Mouse (Mus musculus) embryonic facial prominence, embryonic 10.5 days (tissue): Measurements from ENCODE around the gene Rap1b. TPM values are rescaled to one million over a fixed set of nuclear protein-coding genes. Genes with fewer than 3 reads are reported as not detected.

Experiments used
- DNase-seq: peaks from one replicate; pipeline ENCODE4 v3.0.0-alpha.2; 2017; ENCODE audit warnings: low spot score
- H3K27ac ChIP-seq: fragments of 300-500 bp; sonication (generic); replicated peaks from 2 replicates; pipeline ENCODE4 v1.5.1; 2016; ENCODE audit warnings: mild to moderate bottlenecking
- H3K27me3 ChIP-seq: fragments of 300-500 bp; sonication (generic); replicated peaks from 2 replicates; pipeline ENCODE4 v1.6.1; 2016; ENCODE audit warnings: low read depth, mild to moderate bottlenecking; ENCODE audit not compliant: poor library complexity, severe bottlenecking
- H3K36me3 ChIP-seq: fragments of 300-500 bp; sonication (generic); replicated peaks from 2 replicates; pipeline ENCODE4 v1.6.1; 2016; ENCODE audit warnings: mild to moderate bottlenecking, moderate library complexity
- H3K4me1 ChIP-seq: fragments of 300-500 bp; sonication (generic); 2 replicates; pipeline ENCODE4 v1.6.1; 2016
- H3K4me3 ChIP-seq: fragments of 300-500 bp; sonication (generic); 2 replicates; pipeline ENCODE4 v1.5.1; 2016; ENCODE audit warnings: mild to moderate bottlenecking, moderate library complexity
- H3K9me3 ChIP-seq: fragments of 300-500 bp; sonication (generic); 2 replicates; pipeline ENCODE4 v1.6.1; 2016; ENCODE audit warnings: mild to moderate bottlenecking
- WGBS: fragments of 180-500 bp; shearing (Covaris S2); methylation state at CpG from one replicate; pipeline ENCODE4 v1.1.7; 2016; 5-methylcytosine and 5-hydroxymethylcytosine counted together
- polyA plus RNA-seq: library from polyadenylated mRNA; unstranded; fragments of >200 nt; fragmentation: Nextera tagmentation; extraction: Ambion mirVana; gene quantifications from 2 replicates; pipeline ENCODE4 v1.2.1, GENCODE M21; 2016

Rap1b gene
- polyA plus RNA-seq, 1 experiment from 2014 or later: 135 TPM

DNA sequence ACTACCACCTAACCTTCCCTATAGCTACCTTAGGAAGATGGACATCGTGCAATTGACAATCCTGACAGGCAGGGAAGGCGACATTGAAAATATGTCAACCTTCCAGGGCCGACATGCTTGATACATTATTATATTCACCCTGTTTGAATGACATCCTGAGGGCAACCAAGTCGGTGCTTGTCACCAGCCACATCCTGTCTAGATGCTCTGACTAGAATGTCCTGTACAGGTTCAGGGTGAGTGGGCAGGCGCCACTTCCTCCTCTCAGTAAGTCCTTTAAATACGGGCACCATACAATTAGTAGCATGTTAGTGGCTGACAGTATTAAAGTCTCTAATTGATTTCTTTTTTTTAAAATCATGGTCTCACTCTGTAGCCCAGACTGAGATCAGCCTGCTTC is 37.8 kb downstream of the Rap1b start:
- 0 out of 2 replicates have a peak, but pooled peaks cover 6% of the 10 kb centered on the region for H3K4me1 ChIP-seq
- DNase-seq: no peak
- H3K27me3 ChIP-seq: no peaks in the 10 kb centered on the region
- no peaks in the 10 kb centered on the region for H3K9me3 ChIP-seq
- WGBS: 89% methylated on average over 6 of the region's 6 CpGs
- H3K36me3 ChIP-seq: peaks cover 26% of the 10 kb centered on the region
- H3K27ac ChIP-seq: no peak overlapping the region
- H3K4me3 ChIP-seq: no peak overlapping the region

DNA sequence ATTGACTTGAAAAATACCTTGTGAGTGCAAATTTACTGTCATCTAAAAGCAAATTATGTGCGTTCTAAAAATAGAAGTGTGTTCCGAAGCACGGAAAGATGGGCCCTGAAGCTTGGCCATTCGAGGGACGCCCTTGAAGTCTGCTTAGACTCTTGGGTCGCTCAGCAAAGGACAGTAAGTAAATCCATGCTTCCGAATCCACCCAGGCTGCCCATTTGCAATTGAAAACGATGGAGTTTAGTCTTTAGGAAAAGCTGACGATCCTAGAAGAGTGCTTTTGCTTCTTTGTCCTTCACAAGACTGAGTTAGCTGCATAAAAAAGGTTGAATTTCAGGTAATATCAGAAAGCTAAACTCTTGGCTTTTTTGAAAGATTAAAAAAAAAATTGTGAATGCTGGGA is 39.9 kb downstream of the Rap1b start:
- WGBS: 52% methylated on average over 9 of the region's 9 CpGs
- no peak for DNase-seq

DNA sequence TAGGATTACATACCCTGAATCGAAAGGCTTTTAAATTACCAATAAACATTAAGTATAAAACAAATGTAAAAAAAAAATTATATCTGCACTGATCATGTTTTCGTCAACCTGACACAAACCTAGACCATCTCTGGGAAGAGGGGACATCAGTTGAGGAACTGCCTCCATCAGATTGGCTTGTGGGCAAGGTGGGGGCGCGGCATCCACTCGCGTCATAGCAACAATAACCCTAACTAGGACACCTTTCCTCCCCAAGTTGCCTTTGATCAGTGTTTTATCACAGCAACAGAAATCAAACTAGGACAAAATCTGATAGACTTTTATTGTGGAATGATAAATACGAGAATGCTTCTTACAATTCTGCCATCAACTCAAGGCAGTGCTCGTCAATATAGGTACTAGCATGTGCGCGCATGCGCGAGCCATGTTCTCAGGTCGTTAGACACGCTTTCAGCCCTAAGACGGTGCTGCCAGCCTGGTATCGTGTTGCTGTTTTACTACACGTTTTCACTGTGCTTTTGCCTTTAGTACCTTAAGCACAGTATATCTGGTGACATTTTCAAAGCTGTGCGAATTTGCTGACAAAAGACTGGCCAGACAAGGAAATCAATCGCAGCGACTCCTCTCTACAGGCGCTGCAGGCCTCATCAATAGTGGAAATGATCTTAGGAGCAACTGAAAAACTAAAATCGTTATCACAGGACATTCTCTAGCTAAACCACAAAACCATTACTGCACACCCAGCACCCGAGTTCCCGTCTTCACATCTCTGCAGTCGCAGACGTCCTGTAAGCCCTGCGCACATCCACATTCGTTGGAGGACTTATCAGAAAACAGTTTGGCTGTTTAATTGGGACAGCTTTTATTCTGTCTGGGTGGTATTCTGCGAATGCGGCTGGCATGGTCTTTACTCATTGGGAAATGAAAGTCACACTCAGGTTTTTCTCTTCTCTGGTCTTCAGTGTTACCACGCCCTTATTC is 41.7 kb downstream of the Rap1b start:
- Histone ChIP-seq H3K27me3 (no peaks in the 10 kb centered on the region), H3K27ac (no peak overlapping the region), H3K36me3 (no peaks in the 10 kb centered on the region), H3K4me1 (0 out of 2 replicates have a peak, but pooled peaks cover 3% of the 10 kb centered on the region), H3K9me3 (no peaks in the 10 kb centered on the region), H3K4me3 (no peak overlapping the region)
- 92% methylated on average over 31 of the region's 31 CpGs for WGBS
- DNase-seq: no peak

More for the DNA sequence above, 39.9 kb downstream of the Rap1b start:
- H3K27ac ChIP-seq: no peak overlapping the region
- peaks cover 5% of the 10 kb centered on the region for H3K36me3 ChIP-seq
- no peaks in the 10 kb centered on the region for H3K9me3 ChIP-seq
- no peaks in the 10 kb centered on the region for H3K27me3 ChIP-seq
- 0 out of 2 replicates have a peak, but pooled peaks cover 6% of the 10 kb centered on the region for H3K4me1 ChIP-seq
- H3K4me3 ChIP-seq: no peak overlapping the region

DNA sequence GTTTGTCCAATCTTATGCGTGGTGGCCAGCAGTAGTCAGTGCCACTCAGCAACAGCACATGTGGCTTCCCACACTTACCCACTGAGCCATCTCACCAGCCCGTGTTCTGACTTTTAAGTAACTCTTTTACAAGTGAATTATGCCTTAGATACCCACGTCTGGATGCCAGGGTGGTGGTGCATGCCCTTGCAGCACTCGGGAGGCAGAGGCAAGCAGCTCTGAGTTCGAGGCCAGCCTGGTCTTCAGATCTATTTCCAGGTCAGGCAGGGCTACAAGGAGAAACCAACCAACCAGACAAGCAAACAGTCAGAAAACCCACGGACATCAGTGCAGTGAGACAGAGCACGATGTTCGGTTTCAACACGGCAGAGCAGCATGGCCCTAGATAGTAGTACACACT is 43.9 kb downstream of the Rap1b start:
- H3K9me3 ChIP-seq: no peaks in the 10 kb centered on the region
- H3K4me1 ChIP-seq: no peaks in the 10 kb centered on the region
- no peaks in the 10 kb centered on the region for H3K36me3 ChIP-seq
- H3K27me3 ChIP-seq: no peaks in the 10 kb centered on the region
- WGBS: 93% methylated on average over 9 of the region's 9 CpGs
- no peak for DNase-seq
- H3K27ac ChIP-seq: no peak overlapping the region
- H3K4me3 ChIP-seq: no peak overlapping the region

DNA sequence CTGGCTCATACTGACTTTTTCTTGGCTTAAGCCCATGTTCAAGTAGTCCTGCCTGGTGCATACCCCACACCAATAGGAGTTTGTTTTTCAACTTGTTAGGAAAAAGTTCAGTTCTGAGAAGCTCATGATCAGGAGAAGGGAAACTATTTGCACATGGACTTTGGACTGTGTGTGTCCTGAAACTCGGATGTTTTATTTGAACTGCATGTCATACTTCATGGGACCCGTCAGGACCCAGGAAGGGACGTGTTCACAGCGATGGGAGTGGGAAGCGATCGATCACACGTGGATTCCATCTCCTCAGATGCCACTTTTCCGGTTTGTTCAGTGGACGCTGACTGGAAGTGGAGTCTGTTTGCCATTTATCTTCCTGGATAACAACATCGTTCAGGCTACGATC is 46.0 kb downstream of the Rap1b start:
- WGBS: 93% methylated on average over 11 of the region's 11 CpGs
- no peak overlapping the region for H3K27ac ChIP-seq
- H3K27me3 ChIP-seq: no peaks in the 10 kb centered on the region
- H3K9me3 ChIP-seq: 0 out of 2 replicates have a peak, but pooled peaks cover 3% of the 10 kb centered on the region
- H3K36me3 ChIP-seq: no peaks in the 10 kb centered on the region
- no peak for DNase-seq
- H3K4me1 ChIP-seq: no peaks in the 10 kb centered on the region
- no peak overlapping the region for H3K4me3 ChIP-seq

DNA sequence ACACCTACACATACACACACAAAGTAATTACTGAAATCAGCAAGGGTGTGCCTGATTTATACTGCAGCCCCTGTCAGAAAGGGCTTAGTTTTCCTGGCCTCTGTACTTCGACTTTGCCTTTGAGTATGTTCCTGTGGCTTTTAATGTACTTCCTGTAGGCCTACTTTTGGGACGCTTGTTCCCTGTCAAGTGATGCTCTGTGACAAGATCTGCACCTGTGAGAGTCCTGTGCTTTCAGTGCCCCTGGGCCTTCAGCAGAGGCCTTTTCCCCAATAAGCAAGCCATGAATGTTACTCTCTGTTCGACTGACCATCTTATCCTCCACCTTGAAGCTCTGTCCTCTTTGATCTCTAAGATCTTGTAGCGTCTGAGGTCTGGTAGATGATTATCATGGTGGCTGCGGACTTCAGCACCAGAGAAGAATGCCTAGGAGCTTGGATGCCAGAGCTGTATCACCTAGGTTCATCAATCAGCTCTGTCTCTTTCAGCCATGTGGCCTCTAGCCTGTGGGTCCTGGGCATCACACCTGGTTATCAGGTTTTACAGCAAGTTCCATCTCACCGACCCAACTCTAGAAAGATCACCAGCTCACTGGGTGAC is 47.3 kb downstream of the Rap1b start:
- Histone ChIP-seq H3K27me3 (no peaks in the 10 kb centered on the region), H3K4me3 (no peak overlapping the region), H3K36me3 (no peaks in the 10 kb centered on the region), H3K4me1 (peaks cover 2% of the 10 kb centered on the region; the same call in 1 of the 2 replicates), H3K9me3 (0 out of 2 replicates have a peak, but pooled peaks cover 3% of the 10 kb centered on the region), H3K27ac (no peak overlapping the region)
- WGBS: 88% methylated on average over 6 of the region's 6 CpGs
- no peak for DNase-seq

DNA sequence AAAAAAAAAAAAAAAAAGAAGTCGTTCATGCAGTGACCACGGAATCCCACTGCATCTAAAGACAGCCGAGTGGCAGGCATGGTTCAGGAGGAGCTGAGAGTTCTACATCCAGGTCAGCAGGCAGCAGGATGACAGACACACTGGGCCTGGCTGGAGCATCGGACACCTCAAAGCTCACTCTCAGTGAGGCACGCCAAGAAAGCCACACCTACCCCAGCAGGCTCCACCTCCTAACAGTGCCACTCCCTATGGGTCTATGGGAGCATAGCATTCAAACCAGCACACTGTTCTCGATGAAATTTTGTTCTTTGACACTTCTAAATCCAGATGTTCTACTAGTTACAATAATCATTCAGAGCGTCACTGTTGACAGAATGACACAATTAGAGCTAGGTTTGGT is 48.2 kb downstream of the Rap1b start:
- 0 out of 2 replicates have a peak, but pooled peaks cover 3% of the 10 kb centered on the region for H3K9me3 ChIP-seq
- DNase-seq: no peak
- H3K27ac ChIP-seq: no peak overlapping the region
- H3K4me3 ChIP-seq: no peak overlapping the region
- H3K4me1 ChIP-seq: peaks cover 8% of the 10 kb centered on the region; the same call in 1 of the 2 replicates
- 83% methylated on average over 7 of the region's 7 CpGs for WGBS
- H3K36me3 ChIP-seq: no peaks in the 10 kb centered on the region
- no peaks in the 10 kb centered on the region for H3K27me3 ChIP-seq

DNA sequence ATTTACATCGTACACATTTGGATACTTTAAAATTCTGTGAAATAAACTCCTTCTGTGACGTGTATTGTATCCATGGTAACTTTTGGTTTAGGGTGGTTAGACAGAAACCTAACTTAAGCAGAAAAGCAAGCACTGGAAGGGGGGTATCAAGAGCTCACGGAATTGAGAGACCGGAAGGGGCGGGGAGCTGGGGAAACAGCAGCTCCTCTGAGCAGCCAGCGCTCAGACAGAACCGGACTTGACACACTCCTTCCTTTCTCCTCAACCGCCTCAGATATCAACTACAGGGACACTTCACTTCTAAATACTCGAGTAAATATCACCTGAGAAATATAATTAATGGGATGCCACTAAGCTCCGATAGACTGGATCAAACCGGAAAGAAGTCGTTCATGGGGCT is 48.7 kb downstream of the Rap1b start:
- Histone ChIP-seq H3K9me3 (0 out of 2 replicates have a peak, but pooled peaks cover 3% of the 10 kb centered on the region), H3K4me3 (no peak overlapping the region), H3K27me3 (no peaks in the 10 kb centered on the region), H3K27ac (no peak overlapping the region), H3K36me3 (no peaks in the 10 kb centered on the region), H3K4me1 (peaks cover 8% of the 10 kb centered on the region; the same call in 1 of the 2 replicates)
- no peak for DNase-seq
- 93% methylated on average over 12 of the region's 12 CpGs for WGBS

DNA sequence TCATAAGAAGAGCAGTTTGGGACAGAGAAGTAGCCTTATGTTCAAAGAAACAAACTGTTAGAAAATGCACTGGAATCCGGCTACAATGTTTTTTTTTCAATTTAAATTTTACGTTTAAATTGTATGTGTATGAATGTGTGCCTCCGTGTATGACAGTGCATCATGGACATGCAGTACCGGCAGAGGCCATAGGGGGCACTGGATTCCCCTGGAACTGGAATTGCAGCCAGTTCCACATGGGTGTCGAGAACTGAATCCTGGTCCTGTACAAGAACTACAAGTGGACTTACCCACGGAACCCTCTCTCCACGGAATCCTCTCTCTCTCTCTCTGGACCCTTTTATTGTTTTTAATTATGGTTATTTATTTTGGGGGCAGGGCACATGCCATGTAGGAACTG is 49.7 kb downstream of the Rap1b start:
- H3K9me3 ChIP-seq: 0 out of 2 replicates have a peak, but pooled peaks cover 3% of the 10 kb centered on the region
- no peak overlapping the region for H3K27ac ChIP-seq
- no peaks in the 10 kb centered on the region for H3K27me3 ChIP-seq
- peak; percentile 34 for DNase-seq
- H3K36me3 ChIP-seq: no peaks in the 10 kb centered on the region
- no peak overlapping the region for H3K4me3 ChIP-seq
- H3K4me1 ChIP-seq: peaks cover 15% of the 10 kb centered on the region
- 92% methylated on average over 7 of the region's 7 CpGs for WGBS

DNA sequence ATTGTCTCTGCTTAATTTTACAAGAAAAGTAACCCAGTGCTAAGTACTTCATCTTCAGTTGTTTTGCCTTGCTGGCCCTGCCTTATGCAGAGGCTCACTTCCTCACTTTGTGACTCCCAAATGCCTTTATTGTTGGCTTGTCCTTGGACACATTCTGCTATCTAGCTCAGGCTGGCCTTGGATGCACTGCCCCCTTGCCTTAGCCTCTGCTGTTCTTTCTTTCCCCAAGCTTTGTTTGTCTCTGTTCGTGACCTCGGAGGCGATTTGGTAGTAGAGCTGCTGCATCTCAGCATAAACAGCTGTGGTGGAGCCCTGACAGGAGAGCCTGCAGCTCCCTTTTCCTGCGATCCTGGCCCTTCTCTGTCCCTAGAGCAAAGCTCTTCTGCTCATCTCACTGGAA is 50.6 kb downstream of the Rap1b start:
- Histone ChIP-seq H3K4me3 (no peak overlapping the region), H3K9me3 (0 out of 2 replicates have a peak, but pooled peaks cover 3% of the 10 kb centered on the region), H3K4me1 (peaks cover 19% of the 10 kb centered on the region), H3K27ac (no peak overlapping the region), H3K36me3 (peaks cover 4% of the 10 kb centered on the region), H3K27me3 (no peaks in the 10 kb centered on the region)
- 80% methylated on average over 4 of the region's 4 CpGs for WGBS
- no peak for DNase-seq

DNA sequence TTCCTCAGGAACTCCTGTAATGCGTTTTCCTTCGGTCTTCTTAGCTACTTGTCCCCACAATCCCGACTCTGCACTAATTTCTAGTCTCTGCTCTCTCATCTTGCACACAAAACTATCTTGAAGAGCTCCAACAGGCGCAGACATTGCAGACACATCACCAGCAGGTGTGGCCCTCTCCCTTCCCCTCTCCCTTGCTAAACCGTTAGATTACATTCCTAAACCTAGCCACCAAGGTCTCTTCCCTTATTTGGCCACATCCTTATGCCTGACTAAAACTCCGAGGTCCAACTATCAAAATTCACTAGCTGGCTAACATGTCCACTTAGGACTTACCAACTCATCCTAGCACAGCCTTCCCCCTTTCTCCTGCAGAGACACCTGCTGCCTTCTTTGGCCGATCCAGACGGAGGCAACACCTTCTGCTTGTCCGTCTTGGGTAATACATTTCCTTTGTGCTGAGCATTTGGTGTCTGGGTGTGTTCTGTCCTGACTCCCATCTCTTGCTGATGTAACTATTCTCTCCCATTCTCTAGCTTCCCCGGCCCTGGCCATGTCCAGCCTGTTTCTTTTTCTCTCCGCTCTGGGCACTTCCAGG is 52.3 kb downstream of the Rap1b start:
- DNase-seq: no peak
- Histone ChIP-seq H3K4me3 (peak overlapping the region; percentile 93), H3K4me1 (peaks cover 19% of the 10 kb centered on the region), H3K36me3 (peaks cover 17% of the 10 kb centered on the region), H3K27me3 (no peaks in the 10 kb centered on the region), H3K9me3 (0 out of 2 replicates have a peak, but pooled peaks cover 3% of the 10 kb centered on the region), H3K27ac (peak overlapping the region; percentile 92)
- WGBS: 77% methylated on average over 11 of the region's 11 CpGs
